Mouse (Mus musculus) midbrain, embryonic 12.5 days (tissue): Measurements from ENCODE around the gene Cic. TPM values are rescaled to one million over a fixed set of nuclear protein-coding genes. Genes with fewer than 3 reads are reported as not detected.
A peak's percentile ranks its signal among the peaks of the same experiment; 100 is the strongest.

ENCODE experiments used
- ATAC-seq: fragments of 200-750 bp; cut with Nextera tagmentation; 2 replicates; pipeline ENCODE4 v1.8.0; 2017; ENCODE audit warnings: low read depth, moderate TSS enrichment, moderate library complexity; ENCODE audit not compliant: low FRiP score
- H3K27ac ChIP-seq: fragments of 300-500 bp; sonication (generic); replicated peaks from 2 replicates; pipeline ENCODE4 v1.5.1; 2016; ENCODE audit warnings: mild to moderate bottlenecking
- H3K27me3 ChIP-seq: fragments of 300-500 bp; sonication (generic); 2 replicates; pipeline ENCODE4 v1.6.1; 2016; ENCODE audit warnings: mild to moderate bottlenecking
- H3K36me3 ChIP-seq: fragments of 300-500 bp; sonication (generic); 2 replicates; pipeline ENCODE4 v1.6.1; 2016
- H3K4me1 ChIP-seq: fragments of 300-500 bp; sonication (generic); 2 replicates; pipeline ENCODE4 v1.6.1; 2016
- H3K4me2 ChIP-seq: fragments of 300-500 bp; sonication (generic); replicated peaks from 2 replicates; pipeline ENCODE4 v1.6.1; 2016; ENCODE audit warnings: mild to moderate bottlenecking, moderate library complexity
- H3K4me3 ChIP-seq: fragments of 300-500 bp; sonication (generic); 2 replicates; pipeline ENCODE4 v1.5.1; 2016; ENCODE audit warnings: mild to moderate bottlenecking
- H3K9ac ChIP-seq: fragments of 300-500 bp; sonication (generic); replicated peaks from 2 replicates; pipeline ENCODE4 v1.6.1; 2016; ENCODE audit warnings: mild to moderate bottlenecking, moderate library complexity
- H3K9me3 ChIP-seq: fragments of 300-500 bp; sonication (generic); 2 replicates; pipeline ENCODE4 v1.6.1; 2016; ENCODE audit warnings: mild to moderate bottlenecking
- WGBS: fragments of 180-500 bp; shearing (Covaris S2); methylation state at CpG from one replicate; pipeline ENCODE4 v1.1.7; 2016; 5-methylcytosine and 5-hydroxymethylcytosine counted together
- polyA plus RNA-seq: library from polyadenylated mRNA; unstranded; fragments of >200 nt; fragmentation: Nextera tagmentation; extraction: Ambion mirVana; gene quantifications from 2 replicates; pipeline ENCODE4 v1.2.1, GENCODE M21; 2016

The Cic gene
- polyA plus RNA-seq, 1 experiment from 2014 or later, result 40.8 TPM

DNA sequence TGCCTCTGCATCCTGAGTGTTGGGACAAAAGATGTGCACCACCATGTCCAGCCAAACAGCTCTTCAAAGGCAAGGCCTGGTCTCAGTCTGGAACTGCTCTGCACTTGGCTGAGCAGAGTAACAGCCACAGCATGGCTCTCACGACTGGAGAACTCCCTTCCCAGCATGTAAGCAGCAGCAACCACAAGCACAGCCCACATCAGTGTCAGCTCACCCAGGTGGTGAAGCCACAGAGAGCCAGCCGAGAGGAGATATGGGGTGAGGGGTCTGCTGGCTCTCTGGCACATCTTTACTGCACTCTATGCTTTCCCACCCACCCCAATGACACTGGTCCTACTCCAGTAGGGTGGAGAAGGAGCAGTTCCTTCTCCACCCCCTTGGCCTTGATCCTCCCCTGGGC is 34.4 kb upstream of the Cic start:
- no peak overlapping the region for H3K9ac ChIP-seq
- H3K9me3 ChIP-seq, result no peaks in the 10 kb centered on the region
- peaks cover 75% of the 10 kb centered on the region for H3K36me3 ChIP-seq
- no peaks in the 10 kb centered on the region for H3K27me3 ChIP-seq
- H3K27ac ChIP-seq, result no peak overlapping the region
- ATAC-seq, result no peak
- H3K4me2 ChIP-seq, result no peak overlapping the region
- H3K4me1 ChIP-seq, result peaks cover 25% of the 10 kb centered on the region
- 84% methylated on average over 2 of the region's 2 CpGs for WGBS
- no peak overlapping the region for H3K4me3 ChIP-seq

DNA sequence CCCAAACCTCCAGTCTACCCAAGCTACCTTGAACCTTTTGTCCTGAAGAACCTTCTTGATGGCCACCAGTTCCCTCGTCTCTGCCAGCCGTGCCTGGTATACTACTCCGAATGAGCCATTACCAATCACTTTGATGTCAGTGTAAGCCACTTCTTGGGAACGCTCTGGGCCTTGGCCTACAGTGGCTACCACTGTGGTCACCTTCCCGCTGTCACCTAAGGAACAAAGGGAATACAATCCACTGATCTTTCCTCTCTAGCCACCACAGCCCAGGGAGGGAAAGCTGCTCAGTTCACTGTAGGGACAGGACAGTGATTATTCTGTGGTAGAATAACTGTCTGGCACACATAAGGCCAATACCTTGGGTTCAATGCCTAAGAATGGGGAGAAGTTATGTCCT is 32.0 kb upstream of the Cic start:
- Histone ChIP-seq H3K36me3 (peaks cover 50% of the 10 kb centered on the region), H3K9ac (peak overlapping the region; percentile 99; the same call in 1 of the 2 replicates), H3K27ac (no peak overlapping the region), H3K9me3 (no peaks in the 10 kb centered on the region), H3K4me1 (peaks cover 38% of the 10 kb centered on the region), H3K4me3 (no peak overlapping the region), H3K4me2 (0 out of 2 replicates have a peak overlapping the region, but pooled peaks have one; percentile 74), H3K27me3 (no peaks in the 10 kb centered on the region)
- 88% methylated on average over 5 of the region's 5 CpGs for WGBS
- ATAC-seq, result no peak

DNA sequence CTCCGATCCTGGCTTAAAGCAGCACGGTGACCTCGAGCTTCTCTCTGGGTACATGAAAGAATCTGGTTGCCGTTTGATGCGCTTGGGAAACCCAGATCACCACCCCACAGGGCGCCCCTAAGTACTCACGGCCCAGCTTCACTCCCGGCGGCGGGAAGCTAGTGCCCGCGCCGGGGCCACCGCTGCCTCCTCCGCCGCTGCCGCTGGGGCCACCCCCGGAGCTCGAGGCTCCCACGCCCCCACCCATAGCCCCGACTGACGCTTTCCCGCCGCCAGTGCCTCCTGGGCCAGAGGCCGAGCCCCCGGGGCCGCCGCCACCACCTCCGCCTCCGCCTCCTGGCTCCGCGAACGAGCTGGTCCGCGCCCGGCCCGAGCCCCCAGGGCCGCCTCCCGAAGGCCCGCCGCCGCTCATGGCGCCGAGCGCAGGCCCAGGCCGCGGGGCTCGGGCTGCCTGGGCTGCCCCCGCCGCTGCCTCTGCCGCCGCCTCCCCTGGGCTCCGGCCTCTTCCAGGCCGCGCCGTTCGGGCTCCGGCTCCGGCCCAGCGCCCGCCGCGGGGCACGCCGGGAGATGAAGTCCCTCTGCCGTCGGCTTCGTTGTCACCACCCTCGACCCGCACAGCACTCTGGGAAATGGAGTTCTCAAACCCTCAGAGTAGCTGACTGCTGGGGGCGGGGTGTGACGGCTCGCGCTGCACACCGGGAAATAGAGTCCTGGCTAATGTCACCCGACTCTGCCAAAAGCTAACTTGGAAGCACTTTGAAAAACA is 30.1 kb upstream of the Cic start, which contains the start of gene Gsk3a:
Gene Gsk3a (minus strand): TSS at position 603 of the 766 bp plus-strand sequence.
- Histone ChIP-seq H3K27ac (peak within 1 kb of the TSS; percentile 79), H3K27me3 (no peaks in the 10 kb centered on the region), H3K4me3 (peak within 1 kb of the TSS; percentile 96), H3K9me3 (no peaks in the 10 kb centered on the region), H3K36me3 (peaks cover 32% of the 10 kb centered on the region), H3K4me2 (peak within 1 kb of the TSS; percentile 74), H3K4me1 (peaks cover 42% of the 10 kb centered on the region), H3K9ac (peak within 1 kb of the TSS; percentile 99)
- peak; percentile 88 for ATAC-seq
- WGBS, result under 1% methylated on average over 75 of the region's 76 CpGs

DNA sequence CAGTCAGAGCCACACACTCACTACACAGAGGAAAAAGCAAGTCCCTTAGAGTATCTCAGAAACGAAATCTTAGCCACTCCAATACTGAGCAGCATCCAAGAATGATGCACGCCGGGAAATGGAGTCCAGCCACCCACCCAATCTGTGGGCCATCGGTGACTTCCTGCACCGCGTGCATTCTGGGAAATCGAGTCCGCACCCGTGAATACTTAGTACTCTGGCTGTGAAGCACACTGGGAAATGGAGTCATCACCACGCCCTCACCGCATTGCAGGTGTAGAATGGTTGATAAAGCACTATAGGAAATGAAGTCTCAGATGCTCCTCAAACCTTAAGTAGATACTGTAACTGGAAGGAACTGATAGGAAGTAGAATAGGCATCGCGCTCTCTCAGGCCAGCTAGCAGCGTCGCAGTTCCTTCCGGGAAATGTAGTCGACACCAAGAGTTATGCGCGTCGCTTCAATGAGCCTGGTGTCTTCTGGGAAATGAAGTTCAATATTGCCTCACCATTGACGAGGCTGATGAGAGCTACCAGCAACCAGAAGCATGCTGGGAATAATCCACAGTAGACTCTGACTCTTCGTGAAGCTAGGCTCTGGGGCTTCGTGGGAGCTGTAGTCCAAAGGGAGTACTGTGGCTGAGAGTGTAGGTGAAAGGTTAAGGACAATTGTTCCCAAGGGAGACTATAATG is 29.3 kb upstream of the Cic start:
- peak overlapping the region; percentile 74 for H3K4me2 ChIP-seq
- H3K9me3 ChIP-seq, result no peaks in the 10 kb centered on the region
- peak overlapping the region; percentile 99 for H3K9ac ChIP-seq
- H3K4me1 ChIP-seq, result peaks cover 42% of the 10 kb centered on the region
- WGBS, result under 1% methylated on average over 23 of the region's 23 CpGs
- peaks cover 31% of the 10 kb centered on the region for H3K36me3 ChIP-seq
- ATAC-seq, result peak; percentile 91
- peak overlapping the region; percentile 96 for H3K4me3 ChIP-seq
- no peaks in the 10 kb centered on the region for H3K27me3 ChIP-seq
- peak overlapping the region; percentile 79 for H3K27ac ChIP-seq

DNA sequence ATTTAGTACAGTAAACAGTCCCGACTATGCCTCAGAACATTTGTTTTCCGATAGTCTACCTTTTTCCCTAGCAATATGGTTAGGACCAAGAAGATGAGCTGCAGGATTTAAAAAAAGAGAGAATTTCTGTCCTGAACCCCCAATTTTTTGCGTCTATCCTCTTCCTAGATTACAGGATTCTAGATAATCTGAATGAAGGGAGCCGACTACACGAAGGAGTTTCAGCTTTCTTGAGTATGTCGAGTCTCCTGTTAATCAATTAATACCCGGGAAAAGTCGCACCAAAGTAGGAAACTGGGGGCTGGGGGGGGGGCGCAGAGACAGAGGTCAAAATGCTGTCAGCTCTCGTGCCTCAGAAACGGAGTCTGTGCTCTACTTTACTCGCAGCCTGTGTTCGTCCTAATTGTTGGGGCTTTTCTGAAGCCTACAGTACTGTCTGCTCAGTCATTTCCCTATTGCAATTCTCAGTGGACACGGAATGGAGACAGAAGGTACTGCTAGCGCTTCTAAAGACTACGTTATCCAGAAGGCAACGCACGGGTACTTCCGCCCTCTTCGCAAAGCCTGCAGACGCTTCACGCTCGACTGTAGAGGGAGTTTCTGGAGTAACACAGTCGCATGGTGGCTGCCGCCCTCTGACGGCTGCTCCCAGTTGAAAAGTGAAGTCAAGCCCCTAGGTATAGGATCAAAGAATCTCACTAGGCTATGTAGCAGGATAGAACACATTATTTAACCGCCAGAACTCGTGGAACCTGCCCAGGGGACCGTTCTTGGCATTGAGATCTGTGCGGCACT is 28.5 kb upstream of the Cic start:
- ATAC-seq, result peak; percentile 35
- WGBS, result 4% methylated on average over 30 of the region's 30 CpGs
- peak overlapping the region; percentile 79 for H3K27ac ChIP-seq
- peak overlapping the region; percentile 74 for H3K4me2 ChIP-seq
- peaks cover 42% of the 10 kb centered on the region for H3K4me1 ChIP-seq
- H3K9me3 ChIP-seq, result no peaks in the 10 kb centered on the region
- H3K9ac ChIP-seq, result peak overlapping the region; percentile 41; the same call in 1 of the 2 replicates
- no peaks in the 10 kb centered on the region for H3K27me3 ChIP-seq
- peaks cover 22% of the 10 kb centered on the region for H3K36me3 ChIP-seq
- H3K4me3 ChIP-seq, result peak overlapping the region; percentile 96

DNA sequence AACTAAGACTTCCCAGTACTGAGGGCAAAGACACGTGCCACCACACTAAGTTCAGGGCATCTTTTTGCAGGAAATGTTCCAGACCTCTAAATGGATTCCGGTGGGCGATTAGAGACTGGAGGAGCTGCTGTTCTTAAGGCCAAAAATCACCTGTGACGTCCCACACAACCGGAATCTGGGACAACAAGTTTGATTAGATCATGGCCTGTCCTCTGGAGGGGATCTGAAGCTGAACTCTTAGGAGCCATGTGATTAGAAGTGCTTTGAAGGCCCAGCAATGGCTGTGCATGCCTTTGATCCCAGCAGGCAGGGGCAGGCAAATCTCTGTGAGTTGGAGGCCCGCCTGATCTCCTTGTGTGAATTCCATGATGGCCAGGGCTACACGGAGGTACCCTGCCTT is 26.9 kb upstream of the Cic start:
- Histone ChIP-seq H3K9ac (0 out of 2 replicates have a peak overlapping the region, but pooled peaks have one; percentile 6), H3K4me1 (peaks cover 31% of the 10 kb centered on the region), H3K27ac (no peak overlapping the region), H3K4me2 (no peak overlapping the region), H3K4me3 (no peak overlapping the region), H3K27me3 (no peaks in the 10 kb centered on the region), H3K36me3 (peaks cover 22% of the 10 kb centered on the region), H3K9me3 (no peaks in the 10 kb centered on the region)
- WGBS, result 57% methylated on average over 7 of the region's 7 CpGs
- no peak for ATAC-seq

DNA sequence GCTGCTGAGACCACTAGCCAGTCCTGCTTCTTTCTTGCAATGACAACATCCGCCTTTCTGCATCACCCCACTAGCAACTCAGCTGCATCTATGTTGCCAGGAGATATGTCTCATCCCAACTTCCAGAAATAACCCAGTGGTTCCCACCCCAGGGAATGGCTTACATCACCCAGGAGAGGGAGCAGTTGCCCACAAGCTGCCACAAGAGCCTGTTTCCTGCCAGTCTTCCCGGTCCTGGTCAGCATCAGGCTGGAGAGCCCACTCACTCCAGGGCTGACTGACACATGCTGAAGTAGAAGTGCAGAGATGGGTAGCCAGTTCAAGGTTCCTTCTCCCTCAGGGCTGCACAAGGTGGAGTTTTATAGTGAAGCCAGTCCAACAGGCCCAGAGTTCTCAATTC is 26.4 kb upstream of the Cic start:
- Histone ChIP-seq H3K9ac (no peak overlapping the region), H3K27ac (0 out of 2 replicates have a peak overlapping the region, but pooled peaks have one; percentile 10), H3K4me3 (no peak overlapping the region), H3K9me3 (no peaks in the 10 kb centered on the region), H3K4me1 (peaks cover 31% of the 10 kb centered on the region), H3K36me3 (peaks cover 26% of the 10 kb centered on the region), H3K27me3 (no peaks in the 10 kb centered on the region), H3K4me2 (no peak overlapping the region)
- 32% methylated on average over 2 of the region's 2 CpGs for WGBS
- no peak for ATAC-seq

DNA sequence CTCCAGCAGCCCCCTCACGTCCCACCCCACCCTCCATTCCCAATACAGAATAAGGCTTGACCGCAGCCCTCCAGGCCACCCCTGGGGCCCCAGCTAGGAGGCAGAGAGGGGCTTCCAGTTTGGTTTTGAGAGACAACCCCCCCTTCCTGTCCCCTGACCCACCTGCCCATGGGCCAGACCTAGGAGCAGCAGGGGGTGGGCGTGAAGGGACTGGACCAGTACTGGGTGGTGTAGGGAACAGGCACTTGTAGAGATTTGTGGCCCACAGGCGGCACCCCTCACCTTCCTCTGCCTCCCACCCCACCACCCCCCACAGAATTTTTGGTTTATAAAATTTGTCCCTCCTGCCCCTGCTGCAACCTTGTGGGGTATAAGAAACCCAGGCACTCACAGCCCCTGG is 24.1 kb upstream of the Cic start:
- H3K9ac ChIP-seq, result 0 out of 2 replicates have a peak overlapping the region, but pooled peaks have one; percentile 7
- H3K9me3 ChIP-seq, result no peaks in the 10 kb centered on the region
- peaks cover 45% of the 10 kb centered on the region for H3K4me1 ChIP-seq
- no peak overlapping the region for H3K4me2 ChIP-seq
- no peak for ATAC-seq
- no peaks in the 10 kb centered on the region for H3K27me3 ChIP-seq
- no peak overlapping the region for H3K27ac ChIP-seq
- H3K4me3 ChIP-seq, result no peak overlapping the region
- 91% methylated on average over 4 of the region's 4 CpGs for WGBS
- H3K36me3 ChIP-seq, result peaks cover 26% of the 10 kb centered on the region

DNA sequence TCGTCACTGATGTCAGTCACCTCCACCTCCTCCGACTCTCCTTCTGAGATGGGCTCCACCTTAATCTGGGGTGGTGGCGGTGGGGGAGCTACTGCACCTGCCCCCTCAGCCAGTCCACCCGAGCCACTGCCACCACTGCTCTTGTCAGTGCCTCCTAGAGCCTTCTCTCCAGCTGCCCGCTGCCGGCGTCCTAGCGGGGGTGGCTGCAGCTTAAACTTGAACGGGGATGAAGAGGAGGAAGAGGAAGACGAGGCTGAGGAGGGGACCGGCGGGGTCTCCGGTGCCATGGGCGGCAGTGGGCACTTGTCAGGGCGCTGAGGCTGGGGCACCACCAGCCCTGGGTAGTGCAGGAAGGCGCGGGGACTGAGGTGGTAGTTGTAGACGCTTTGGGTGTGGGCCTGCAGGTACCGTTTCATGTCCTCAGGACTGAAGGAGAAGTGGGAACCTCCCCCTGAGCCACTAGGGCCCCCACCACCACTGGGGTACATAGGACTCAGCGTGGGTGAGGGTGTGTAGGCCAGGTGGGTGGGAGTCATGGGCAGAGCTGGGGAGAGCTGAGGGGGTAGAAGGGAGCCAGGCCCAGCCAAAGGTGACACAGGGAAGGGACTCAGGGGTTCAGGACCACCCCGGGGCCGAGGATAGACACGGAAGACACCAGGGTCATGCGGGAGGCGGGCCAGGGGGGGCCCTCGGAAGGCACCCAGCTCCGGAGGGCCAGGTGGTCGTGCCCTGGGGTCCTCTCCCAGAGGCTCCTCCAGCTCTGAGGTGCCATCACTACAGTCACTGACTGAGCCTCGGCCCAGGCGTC is 22.7 kb upstream of the Cic start:
- Histone ChIP-seq H3K4me1 (peaks cover 42% of the 10 kb centered on the region), H3K27ac (no peak overlapping the region), H3K9ac (no peak overlapping the region), H3K4me3 (no peak overlapping the region), H3K36me3 (peaks cover 26% of the 10 kb centered on the region), H3K9me3 (no peaks in the 10 kb centered on the region), H3K4me2 (no peak overlapping the region), H3K27me3 (no peaks in the 10 kb centered on the region)
- 89% methylated on average over 28 of the region's 30 CpGs for WGBS
- ATAC-seq, result no peak

DNA sequence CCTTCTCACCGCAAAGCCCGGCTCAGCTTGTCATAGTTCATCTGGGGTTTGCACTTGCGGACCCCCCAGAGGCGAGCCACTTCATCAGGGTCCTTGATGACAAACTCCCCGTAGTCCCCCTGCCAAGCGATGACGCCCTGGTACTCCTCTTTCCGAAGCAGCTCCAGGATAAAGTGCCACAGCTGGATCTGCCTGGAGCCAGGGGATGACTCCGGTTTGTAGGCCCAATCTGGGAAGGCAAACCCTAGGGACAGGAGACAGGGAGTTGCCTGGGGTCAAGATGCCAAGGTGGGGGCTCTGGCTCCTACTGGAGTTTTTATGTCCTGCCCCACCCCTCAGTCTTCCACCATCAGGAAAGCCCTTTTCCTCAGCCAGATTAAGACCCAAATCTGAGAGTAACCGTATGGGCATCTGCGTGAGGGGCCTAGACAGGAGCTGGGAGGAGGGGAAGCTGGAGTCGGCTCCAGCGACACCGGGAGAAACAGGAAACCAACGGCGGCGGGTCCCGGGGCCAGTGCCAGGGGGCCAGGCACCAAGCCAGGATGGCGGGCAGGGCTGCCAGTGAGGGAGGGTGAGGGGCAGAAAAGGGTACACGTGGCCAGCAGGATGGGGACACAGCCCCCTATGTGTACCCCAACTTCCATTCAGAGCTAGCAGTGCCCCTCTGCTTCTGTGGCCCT is 21.3 kb upstream of the Cic start:
- Histone ChIP-seq H3K9me3 (no peaks in the 10 kb centered on the region), H3K27me3 (no peaks in the 10 kb centered on the region), H3K4me1 (peaks cover 42% of the 10 kb centered on the region), H3K36me3 (peaks cover 26% of the 10 kb centered on the region), H3K4me3 (no peak overlapping the region), H3K4me2 (peak overlapping the region; percentile 92), H3K9ac (peak overlapping the region; percentile 37; the same call in 1 of the 2 replicates), H3K27ac (0 out of 2 replicates have a peak overlapping the region, but pooled peaks have one; percentile 10)
- ATAC-seq, result no peak
- WGBS, result 86% methylated on average over 20 of the region's 20 CpGs
